Mouse (Mus musculus): ENCODE data around the gene Tspear. TPM values are rescaled to one million over a fixed set of nuclear protein-coding genes. Genes with fewer than 3 reads are reported as not detected.
A peak's percentile ranks its signal among the peaks of the same experiment; 100 is the strongest.
"Not testable (repeated sequence)": the region's sequence is repeated elsewhere in the genome, so short reads cannot be mapped to it uniquely, and the experiment has no call there.

The Tspear gene
- polyA plus RNA-seq, 1 experiment from 2014 or later = 0.74 TPM

DNA sequence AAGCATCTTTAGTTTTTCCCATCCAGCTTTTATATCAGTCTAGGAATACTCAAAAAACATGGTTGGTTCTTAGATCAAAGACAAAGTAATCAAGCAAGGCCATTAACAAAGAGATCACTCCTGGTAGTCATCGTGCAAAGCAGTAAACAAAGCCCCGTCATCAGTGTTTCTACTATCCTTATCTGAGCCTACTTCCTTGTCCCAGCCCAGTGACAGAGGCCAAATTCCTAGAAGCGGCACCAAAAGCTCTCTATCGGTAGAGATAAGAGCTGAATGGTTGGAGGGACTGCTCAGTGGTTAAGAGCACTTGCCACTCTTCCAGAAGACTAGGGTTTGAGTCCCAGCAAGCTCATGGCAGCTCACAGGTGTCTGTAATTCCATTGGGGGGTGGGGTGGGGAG lies 14.8 kb upstream of the Tspear start:
- Histone ChIP-seq H3K36me3 (no peaks in the 10 kb centered on the region), H3K27me3 (peaks cover 24% of the 10 kb centered on the region), H3K27ac (no peak overlapping the region), H3K9me3 (no peaks in the 10 kb centered on the region), H3K4me2 (replicated peaks) (no peak overlapping the region), H3K4me1 (peaks cover 23% of the 10 kb centered on the region), H3K4me3 (no peak overlapping the region), H3K9ac (no peak overlapping the region)
- WGBS = 51% methylated on average over 4 of the region's 4 CpGs
- no peak for ATAC-seq (ENCODE audit: low FRiP score, low read depth)

GRCm38 (mm10) chr10:77673765-77674164 lies 12.6 kb upstream of the Tspear start:
- H3K4me2 ChIP-seq (replicated peaks) = no peak overlapping the region
- no peak for ATAC-seq (ENCODE audit: low FRiP score, low read depth)
- H3K4me1 ChIP-seq = peaks cover 29% of the 10 kb centered on the region
- no peak overlapping the region for H3K9ac ChIP-seq
- no peaks in the 10 kb centered on the region for H3K36me3 ChIP-seq
- H3K27me3 ChIP-seq = peaks cover 45% of the 10 kb centered on the region
- no peaks in the 10 kb centered on the region for H3K9me3 ChIP-seq
- no peak overlapping the region for H3K4me3 ChIP-seq
- H3K27ac ChIP-seq = no peak overlapping the region
- 54% methylated on average over 13 of the region's 13 CpGs for WGBS

DNA sequence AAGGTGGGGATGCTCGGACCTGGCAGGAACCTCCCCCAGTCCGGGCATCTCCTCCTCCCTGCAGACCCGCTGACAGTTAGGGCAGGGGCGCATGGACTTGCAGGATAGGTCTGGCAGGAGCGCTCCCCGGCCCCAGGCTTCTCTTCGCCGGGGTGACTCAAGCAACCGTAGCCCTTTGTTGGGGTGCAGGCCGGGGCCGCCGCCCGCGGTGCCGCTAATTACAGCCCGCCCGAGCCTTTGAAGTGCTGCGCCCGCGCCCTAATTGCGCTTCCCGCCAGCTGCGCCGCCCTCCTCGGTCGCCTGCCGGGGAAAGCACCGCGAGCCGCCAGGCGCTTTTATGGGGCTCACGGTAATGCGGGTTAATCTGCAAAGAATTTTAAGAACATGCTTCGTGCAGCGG lies 8.8 kb upstream of the Tspear start:
- H3K27me3 ChIP-seq = peaks cover 53% of the 10 kb centered on the region
- peak overlapping the region; percentile 43 for H3K4me3 ChIP-seq
- no peaks in the 10 kb centered on the region for H3K36me3 ChIP-seq
- H3K9me3 ChIP-seq = no peaks in the 10 kb centered on the region
- WGBS = 0% methylated on average over 35 of the region's 35 CpGs
- peak; percentile 31 for ATAC-seq (ENCODE audit: low FRiP score, low read depth)
- H3K4me1 ChIP-seq = peaks cover 33% of the 10 kb centered on the region
- H3K4me2 ChIP-seq (replicated peaks) = peak overlapping the region; percentile 81
- peak overlapping the region; percentile 53 for H3K9ac ChIP-seq
- H3K27ac ChIP-seq = no peak overlapping the region

GRCm38 (mm10) chr10:77682994-77683393 lies 3.4 kb upstream of the Tspear start:
- Histone ChIP-seq H3K27ac (no peak overlapping the region), H3K9me3 (no peaks in the 10 kb centered on the region), H3K36me3 (no peaks in the 10 kb centered on the region), H3K9ac (no peak overlapping the region), H3K27me3 (peaks cover 61% of the 10 kb centered on the region), H3K4me2 (replicated peaks) (no peak overlapping the region), H3K4me3 (no peak overlapping the region), H3K4me1 (peaks cover 36% of the 10 kb centered on the region)
- 74% methylated on average over 7 of the region's 7 CpGs for WGBS
- no peak for ATAC-seq (ENCODE audit: low FRiP score, low read depth)

- Histone ChIP-seq H3K4me3 (no peak overlapping the region), H3K9ac (no peak overlapping the region), H3K36me3 (no peaks in the 10 kb centered on the region), H3K9me3 (no peaks in the 10 kb centered on the region), H3K27me3 (peaks cover 61% of the 10 kb centered on the region), H3K27ac (no peak overlapping the region), H3K4me2 (replicated peaks) (no peak overlapping the region), H3K4me1 (peaks cover 30% of the 10 kb centered on the region)
- 14% methylated on average over 8 of the region's 8 CpGs for WGBS
- ATAC-seq (ENCODE audit: low FRiP score, low read depth) = no peak
Observed at GRCm38 (mm10) chr10:77684181-77684580, 2.2 kb upstream of the Tspear start.

- Histone ChIP-seq H3K4me1 (peaks cover 34% of the 10 kb centered on the region), H3K4me2 (replicated peaks) (no peak overlapping the region)
- 13% methylated on average over 10 of the region's 10 CpGs for WGBS
Observed at GRCm38 (mm10) chr10:77687021-77687420, 652 bp downstream of the Tspear start.

DNA sequence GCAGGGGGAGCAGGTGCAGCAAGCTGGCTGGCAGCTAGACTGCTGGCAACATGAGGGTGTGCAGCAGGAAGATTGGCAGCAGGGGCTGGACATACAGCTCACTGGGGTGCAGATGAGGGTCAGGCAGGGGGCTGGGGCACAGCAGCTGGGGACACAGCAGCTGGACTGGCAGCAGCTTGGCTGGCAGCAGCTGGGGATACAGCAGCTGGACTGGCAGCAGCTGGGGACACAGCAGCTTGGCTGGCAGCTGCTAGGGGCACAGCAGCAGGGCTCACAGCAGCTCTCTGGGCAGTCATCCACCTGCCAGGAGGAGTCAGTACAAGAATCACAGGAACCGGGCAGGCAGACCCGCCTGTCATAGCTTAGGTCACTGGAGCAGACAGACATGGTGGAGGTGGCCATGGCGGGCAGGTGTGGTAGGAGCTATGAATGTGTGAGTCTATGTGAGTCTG lies 4.0 kb downstream of the Tspear start, which contains the start of gene Gm19402:
TSS of gene Gm19402 (minus strand) at position 402 of the 452 bp plus-strand sequence.
- not testable (repeated sequence) for H3K27ac ChIP-seq; ATAC-seq (ENCODE audit: low FRiP score, low read depth); H3K9me3 ChIP-seq; H3K4me2 ChIP-seq (replicated peaks); H3K9ac ChIP-seq; H3K36me3 ChIP-seq; H3K4me3 ChIP-seq
- 71% methylated on average over 3 of the region's 3 CpGs for WGBS
- Histone ChIP-seq H3K4me1 (peaks cover 31% of the 10 kb centered on the region), H3K27me3 (peaks cover 47% of the 10 kb centered on the region)

More at GRCm38 (mm10) chr10:77687021-77687420, 652 bp downstream of the Tspear start:
- Histone ChIP-seq H3K36me3 (no peaks in the 10 kb centered on the region), H3K9me3 (no peaks in the 10 kb centered on the region), H3K27me3 (peaks cover 66% of the 10 kb centered on the region), H3K27ac (no peak overlapping the region), H3K9ac (no peak overlapping the region), H3K4me3 (no peak overlapping the region)
- no peak for ATAC-seq (ENCODE audit: low FRiP score, low read depth)

GRCm38 (mm10) chr10:77697133-77697532 lies 10.8 kb downstream of the Tspear start, which contains the start of gene Gm9508:
Gm9508 (minus strand) TSS chr10:77697233.
- ATAC-seq (ENCODE audit: low FRiP score, low read depth) = no peak
- 38% methylated on average over 4 of the region's 4 CpGs for WGBS
- H3K36me3 ChIP-seq = no peaks in the 10 kb centered on the region
- no peak within 1 kb of the TSS for H3K27ac ChIP-seq
- H3K27me3 ChIP-seq = no peaks in the 10 kb centered on the region
- no peak within 1 kb of the TSS for H3K4me3 ChIP-seq
- H3K9me3 ChIP-seq = 0 out of 2 replicates have a peak, but pooled peaks cover 6% of the 10 kb centered on the region
- no peak within 1 kb of the TSS for H3K9ac ChIP-seq
- H3K4me1 ChIP-seq = peaks cover 10% of the 10 kb centered on the region
- no peak within 1 kb of the TSS for H3K4me2 ChIP-seq (replicated peaks)

DNA sequence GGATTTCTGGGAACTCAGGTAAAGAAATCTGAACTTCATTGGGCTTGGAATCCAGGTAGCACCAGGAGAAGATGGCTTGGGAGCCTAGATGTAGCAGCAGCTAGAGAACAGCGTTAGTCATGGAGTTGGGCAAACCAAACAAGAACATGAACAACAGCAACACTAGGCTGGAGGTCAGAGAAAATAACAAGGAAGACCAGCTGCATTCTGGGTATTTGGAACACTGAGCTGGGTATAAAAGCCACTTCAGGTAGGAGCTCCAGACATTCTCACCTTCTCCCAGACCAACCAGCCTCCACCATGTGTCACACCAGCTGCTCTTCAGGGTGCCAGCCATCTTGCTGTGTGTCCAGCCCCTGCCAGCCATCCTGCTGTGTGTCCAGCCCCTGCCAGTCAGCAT lies 20.0 kb downstream of the Tspear start, which contains the start of gene Gm10272:
TSS of gene Gm10272 (plus strand) at position 301 of the 400 bp plus-strand sequence.
- H3K9me3 ChIP-seq = peaks cover 24% of the 10 kb centered on the region
- H3K4me1 ChIP-seq = no peaks in the 10 kb centered on the region
- H3K4me2 ChIP-seq (replicated peaks) = no peak within 1 kb of the TSS
- no peak for ATAC-seq (ENCODE audit: low FRiP score, low read depth)
- H3K9ac ChIP-seq = no peak within 1 kb of the TSS
- 83% methylated on average over 1 of the region's 1 CpGs for WGBS
- no peak within 1 kb of the TSS for H3K4me3 ChIP-seq
- H3K27ac ChIP-seq = no peak within 1 kb of the TSS
- no peaks in the 10 kb centered on the region for H3K27me3 ChIP-seq
- H3K36me3 ChIP-seq = no peaks in the 10 kb centered on the region

- Histone ChIP-seq H3K9me3 (peaks cover 15% of the 10 kb centered on the region), H3K36me3 (no peaks in the 10 kb centered on the region), H3K27ac (no peak overlapping the region), H3K4me2 (replicated peaks) (no peak overlapping the region), H3K27me3 (no peaks in the 10 kb centered on the region), H3K4me3 (no peak overlapping the region), H3K9ac (no peak overlapping the region), H3K4me1 (no peaks in the 10 kb centered on the region)
- WGBS = 82% methylated on average over 3 of the region's 3 CpGs
- ATAC-seq (ENCODE audit: low FRiP score, low read depth) = no peak
Observed at GRCm38 (mm10) chr10:77709831-77710230, 23.5 kb downstream of the Tspear start.

GRCm38 (mm10) chr10:77711157-77711556 lies 24.8 kb downstream of the Tspear start, which contains the start of gene Gm10024:
Gm10024 (plus strand) TSS chr10:77711457.
- H3K4me1 ChIP-seq; H3K27ac ChIP-seq; H3K4me2 ChIP-seq (replicated peaks); ATAC-seq (ENCODE audit: low FRiP score, low read depth); H3K9ac ChIP-seq; H3K36me3 ChIP-seq; H3K4me3 ChIP-seq; H3K27me3 ChIP-seq: not testable (repeated sequence)
- peaks cover 17% of the 10 kb centered on the region for H3K9me3 ChIP-seq

DNA sequence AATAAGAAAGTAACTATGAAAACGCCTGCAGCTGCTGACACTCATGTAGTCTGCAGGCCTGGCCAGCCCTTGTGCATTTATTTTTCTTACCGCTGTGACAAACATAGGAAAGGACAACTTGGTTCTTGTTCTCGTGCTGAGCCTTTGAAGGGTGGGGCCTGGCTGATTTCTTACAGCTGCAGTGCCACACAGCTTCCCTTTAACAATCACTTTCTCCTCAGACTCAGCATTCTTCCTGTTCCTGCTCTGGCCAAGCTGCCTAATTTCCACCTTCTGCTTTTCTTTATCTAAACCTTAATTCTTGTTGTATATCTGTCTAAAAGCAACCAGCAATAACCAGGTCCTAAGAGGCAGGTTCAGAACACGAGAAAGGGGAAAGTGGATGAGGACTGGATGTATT lies 27.4 kb downstream of the Tspear start:
- Histone ChIP-seq H3K36me3 (no peaks in the 10 kb centered on the region), H3K27ac (no peak overlapping the region), H3K4me2 (replicated peaks) (no peak overlapping the region), H3K9me3 (peaks cover 11% of the 10 kb centered on the region), H3K27me3 (no peaks in the 10 kb centered on the region), H3K4me1 (no peaks in the 10 kb centered on the region), H3K4me3 (no peak overlapping the region), H3K9ac (no peak overlapping the region)
- 45% methylated on average over 4 of the region's 4 CpGs for WGBS
- no peak for ATAC-seq (ENCODE audit: low FRiP score, low read depth)

- Histone ChIP-seq H3K9me3 (peaks cover 13% of the 10 kb centered on the region), H3K27me3 (no peaks in the 10 kb centered on the region)
- WGBS = 69% methylated on average over 1 of the region's 1 CpGs
Observed at GRCm38 (mm10) chr10:77715507-77715906, 29.1 kb downstream of the Tspear start, which contains the start of gene Gm10142. Gm10142 (plus strand) TSS chr10:77715807.

More at GRCm38 (mm10) chr10:77715507-77715906, 29.1 kb downstream of the Tspear start, which contains the start of gene Gm10142:
- Histone ChIP-seq H3K36me3 (no peaks in the 10 kb centered on the region), H3K4me2 (replicated peaks) (no peak within 1 kb of the TSS), H3K27ac (no peak within 1 kb of the TSS), H3K4me1 (no peaks in the 10 kb centered on the region), H3K4me3 (no peak within 1 kb of the TSS), H3K9ac (no peak within 1 kb of the TSS)
- ATAC-seq (ENCODE audit: low FRiP score, low read depth) = no peak

Measured in limb, embryonic 13.5 days (tissue).